Mouse (Mus musculus) heart, postnatal 25 days (tissue): ENCODE data around the gene Snx22. TPM values are rescaled to one million over a fixed set of nuclear protein-coding genes. Genes with fewer than 3 reads are reported as not detected.
A peak's percentile ranks its signal among the peaks of the same experiment; 100 is the strongest.

Experiments
- DNase-seq: peaks from one replicate; pipeline ENCODE4 v3.0.0; 2022; ENCODE audit warnings: low spot score
- intact Hi-C: fragments of 180-260 bp; cut with DNase I; formaldehyde crosslinking; loops from one replicate; pipeline ENCODE4 v1.15.1; 2025
- total RNA-seq, 2 experiments: library from RNA; stranded (reverse); gene quantifications; 2 replicates each; pipeline ENCODE4 v1.2.3; 2021

Gene Snx22
- total RNA-seq: under 1 TPM; 0.59 to 0.83 TPM

DNA sequence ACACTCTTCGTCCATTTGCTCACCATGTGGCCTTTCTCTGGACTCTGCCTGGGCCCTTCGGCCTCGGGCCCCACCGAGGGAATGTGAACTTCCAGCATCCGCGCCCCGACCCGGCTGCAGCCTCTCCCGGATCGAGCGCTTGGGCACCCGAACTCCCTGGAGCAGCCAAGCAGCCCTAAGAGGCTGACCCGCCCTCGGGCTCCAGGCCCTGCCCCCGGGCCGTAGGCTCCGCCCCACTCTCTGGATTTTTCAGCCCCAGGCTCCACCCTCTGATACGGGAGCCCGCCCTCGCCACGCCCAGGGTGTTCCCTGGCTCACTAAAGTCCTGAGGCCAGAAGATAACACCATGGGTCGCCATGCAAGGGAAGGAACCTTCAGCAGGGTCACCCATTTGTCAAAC, at the start of gene Snx22:
Snx22 (minus strand) TSS at position 137 of the 400 bp plus-strand sequence.
- peak; percentile 62 for DNase-seq
- intact Hi-C loops: no loop called here

DNA sequence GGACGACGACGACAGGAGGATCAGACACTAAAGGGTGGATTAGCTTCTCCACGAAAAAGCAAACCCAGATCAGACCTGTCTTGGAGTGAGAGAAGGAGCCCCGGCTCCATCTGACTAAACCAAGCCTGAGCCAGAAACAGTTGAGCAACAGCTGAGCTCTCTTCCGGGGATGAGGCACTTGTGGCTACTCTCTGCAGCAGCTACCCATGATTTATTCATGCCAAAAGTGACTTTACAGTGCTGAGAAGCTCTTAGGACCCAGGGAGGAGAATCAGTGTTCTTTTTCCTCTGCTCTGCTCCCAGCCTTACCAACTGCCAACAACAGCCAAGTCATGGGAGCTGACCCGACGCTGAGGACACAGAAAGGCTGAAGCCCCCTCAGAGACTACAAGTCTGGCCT, 47.4 kb upstream of the Snx22 start:
- intact Hi-C loops: no loop called here
- peak; percentile 28 for DNase-seq

- DNase-seq: no peak
Observed at GRCm38 (mm10) chr9:66114341-66114740, 44.8 kb upstream of the Snx22 start.

GRCm38 (mm10) chr9:66110611-66111379, 41.3 kb upstream of the Snx22 start:
- intact Hi-C loops: no loop called here
- no peak for DNase-seq

More at GRCm38 (mm10) chr9:66114341-66114740, 44.8 kb upstream of the Snx22 start:
- intact Hi-C loops: no loop called here

DNA sequence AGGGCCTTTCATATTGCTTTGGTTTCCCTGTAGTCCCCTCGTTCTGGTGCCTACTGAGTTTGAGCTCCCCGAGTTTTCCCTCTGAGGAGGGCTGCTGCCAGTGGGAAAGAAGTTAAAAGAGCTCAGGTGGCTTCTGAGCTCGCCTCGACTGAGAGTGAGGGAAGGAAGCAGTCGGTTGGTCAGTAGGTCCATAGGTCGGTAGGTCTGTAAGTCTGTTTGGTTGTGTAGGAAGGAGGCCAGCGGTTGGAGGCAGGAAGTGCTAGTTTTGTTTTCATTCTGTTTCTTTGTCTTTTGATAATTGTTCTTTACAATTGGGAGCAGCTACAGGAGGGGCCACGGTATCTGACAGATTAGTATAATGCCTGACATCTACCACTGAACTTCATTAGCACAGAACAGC, 40.6 kb upstream of the Snx22 start:
- intact Hi-C loops: no loop called here

GRCm38 (mm10) chr9:66109574-66109973, 40.1 kb upstream of the Snx22 start:
- intact Hi-C loops: no loop called here
- DNase-seq: no peak

More for the DNA sequence above, 40.6 kb upstream of the Snx22 start:
- DNase-seq: no peak

DNA sequence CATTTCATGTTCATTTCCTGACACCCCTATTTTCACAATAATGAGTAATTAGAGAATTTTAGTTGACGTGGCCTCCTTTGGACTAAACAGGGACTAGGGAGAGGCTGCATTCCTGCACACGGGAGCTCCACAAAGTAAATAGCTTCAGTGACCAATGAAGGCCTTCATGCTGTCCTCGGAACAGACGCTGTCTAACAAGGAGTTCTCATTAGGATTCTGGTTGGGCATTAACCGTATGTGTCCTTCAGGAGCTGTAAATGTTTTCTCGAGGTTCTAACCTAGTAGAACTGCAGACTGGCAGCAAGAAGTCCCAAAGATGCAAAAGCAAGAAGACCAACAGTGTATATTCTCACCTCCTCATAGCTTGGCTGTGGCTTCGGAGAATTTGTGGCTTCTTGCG, 35.6 kb upstream of the Snx22 start:
- intact Hi-C loops: no loop called here
- DNase-seq: no peak

DNA sequence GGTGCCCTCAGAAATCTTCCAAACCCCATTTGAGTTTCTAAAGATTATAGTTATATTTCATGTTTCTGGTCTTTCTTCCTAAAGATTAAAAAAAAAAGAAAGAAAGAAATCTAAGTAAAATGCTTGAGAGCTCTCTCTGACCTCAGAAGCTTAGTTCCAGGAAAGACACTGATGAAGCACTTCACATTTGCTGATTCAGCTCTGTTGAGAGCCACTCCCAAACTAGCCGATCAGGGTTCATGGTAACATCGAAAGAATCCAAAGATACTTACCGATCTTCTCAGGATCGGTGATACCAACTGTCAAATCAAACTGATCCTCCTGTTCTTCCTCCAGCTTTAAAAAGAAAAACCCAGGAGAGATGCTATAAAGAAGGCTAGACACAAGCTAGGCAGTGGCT, 35.1 kb upstream of the Snx22 start:
- no peak for DNase-seq
- intact Hi-C loops: no loop called here

GRCm38 (mm10) chr9:66102668-66103067, 33.1 kb upstream of the Snx22 start:
- intact Hi-C loops: no loop called here
- DNase-seq: no peak

GRCm38 (mm10) chr9:66101577-66101976, 32.1 kb upstream of the Snx22 start:
- intact Hi-C loops: no loop called here
- no peak for DNase-seq

- intact Hi-C loops: no loop called here
- no peak for DNase-seq
Observed at GRCm38 (mm10) chr9:66092664-66093063, 23.1 kb upstream of the Snx22 start.

DNA sequence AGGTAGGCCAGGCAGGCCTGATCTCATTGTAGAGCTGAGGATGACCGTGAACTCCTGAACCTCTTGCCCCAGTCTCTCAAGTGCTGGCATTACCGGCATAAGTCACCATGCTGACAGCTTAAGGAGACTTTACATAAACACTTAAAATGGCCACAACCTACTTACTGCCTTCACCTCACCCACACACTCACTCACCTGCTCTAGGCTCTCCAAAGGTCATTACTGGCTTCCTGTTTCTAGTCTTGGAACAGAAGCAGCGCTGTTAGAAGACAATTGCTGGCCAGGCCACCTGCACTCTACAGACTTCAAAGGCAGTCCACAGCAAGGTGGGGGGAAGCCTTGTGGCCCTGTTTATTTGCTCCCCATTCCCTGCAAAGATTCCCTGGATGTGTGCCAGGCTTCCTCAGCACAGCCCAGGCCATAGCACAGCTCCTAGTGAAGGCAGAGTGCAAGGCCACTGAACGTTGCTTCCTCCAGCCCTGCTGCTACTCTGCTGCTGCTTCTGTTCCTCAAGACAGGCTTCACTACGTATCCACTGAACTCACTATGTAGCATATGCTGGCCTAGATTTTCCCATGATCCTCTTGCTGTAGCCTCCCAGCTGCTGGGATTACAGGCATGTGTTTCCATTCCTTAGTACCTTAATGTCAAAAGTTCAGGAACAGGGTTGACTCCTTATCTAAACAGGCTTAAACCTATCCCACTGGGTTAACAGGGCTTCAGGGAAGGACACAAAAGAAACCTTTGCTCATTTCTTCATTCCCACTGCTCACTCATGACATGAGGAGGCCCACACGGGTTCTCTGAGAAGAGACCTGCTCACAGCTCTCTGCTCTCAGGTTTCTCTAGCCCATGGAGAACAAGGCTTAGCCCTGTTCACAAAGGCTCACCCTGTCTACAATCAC, 22.1 kb upstream of the Snx22 start:
- no peak for DNase-seq
- intact Hi-C loops: no loop called here

GRCm38 (mm10) chr9:66090593-66091244, 21.2 kb upstream of the Snx22 start:
- intact Hi-C loops: no loop called here
- no peak for DNase-seq

DNA sequence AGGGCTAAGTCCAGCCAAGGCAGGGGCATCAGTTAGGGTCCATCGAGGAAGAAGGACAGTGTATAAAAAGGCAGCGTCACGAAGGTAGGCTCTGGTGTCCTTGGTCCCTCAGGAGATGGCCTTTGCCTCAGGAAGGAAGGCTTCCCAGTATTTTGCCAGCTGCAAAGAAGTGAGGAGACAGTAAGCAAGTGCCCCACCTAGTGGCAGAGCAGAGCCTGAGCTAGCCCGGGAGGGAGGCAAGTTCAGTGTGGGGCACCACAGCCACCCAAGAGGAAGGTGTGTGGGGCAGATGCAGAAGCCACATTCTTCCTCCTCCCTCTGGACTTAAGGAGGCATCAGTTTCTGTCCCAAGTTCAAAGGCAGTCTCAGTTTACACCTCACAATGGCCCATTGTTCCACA, 18.9 kb upstream of the Snx22 start:
- intact Hi-C loops: loop anchor here (5.0 to 10.0 kb wide), 3 partner anchors 36 to 484 kb away; no protein-coding TSS in a partner anchor

GRCm38 (mm10) chr9:66087062-66087461, 17.5 kb upstream of the Snx22 start:
- intact Hi-C loops: loop anchor here (5.0 to 10.0 kb wide), 3 partner anchors 35 to 482 kb away; no protein-coding TSS in a partner anchor

More for the DNA sequence above, 18.9 kb upstream of the Snx22 start:
- no peak for DNase-seq

GRCm38 (mm10) chr9:66084171-66084570, 14.7 kb upstream of the Snx22 start:
- intact Hi-C loops: loop anchor here (10.0 kb wide), 1 partner anchor 479 kb away; no protein-coding TSS in a partner anchor

More at GRCm38 (mm10) chr9:66087062-66087461, 17.5 kb upstream of the Snx22 start:
- DNase-seq: no peak

GRCm38 (mm10) chr9:66081999-66082398, 12.5 kb upstream of the Snx22 start:
- intact Hi-C loops: loop anchor here (10.0 kb wide), 1 partner anchor 477 kb away; no protein-coding TSS in a partner anchor
- DNase-seq: no peak

More at GRCm38 (mm10) chr9:66084171-66084570, 14.7 kb upstream of the Snx22 start:
- DNase-seq: no peak

DNA sequence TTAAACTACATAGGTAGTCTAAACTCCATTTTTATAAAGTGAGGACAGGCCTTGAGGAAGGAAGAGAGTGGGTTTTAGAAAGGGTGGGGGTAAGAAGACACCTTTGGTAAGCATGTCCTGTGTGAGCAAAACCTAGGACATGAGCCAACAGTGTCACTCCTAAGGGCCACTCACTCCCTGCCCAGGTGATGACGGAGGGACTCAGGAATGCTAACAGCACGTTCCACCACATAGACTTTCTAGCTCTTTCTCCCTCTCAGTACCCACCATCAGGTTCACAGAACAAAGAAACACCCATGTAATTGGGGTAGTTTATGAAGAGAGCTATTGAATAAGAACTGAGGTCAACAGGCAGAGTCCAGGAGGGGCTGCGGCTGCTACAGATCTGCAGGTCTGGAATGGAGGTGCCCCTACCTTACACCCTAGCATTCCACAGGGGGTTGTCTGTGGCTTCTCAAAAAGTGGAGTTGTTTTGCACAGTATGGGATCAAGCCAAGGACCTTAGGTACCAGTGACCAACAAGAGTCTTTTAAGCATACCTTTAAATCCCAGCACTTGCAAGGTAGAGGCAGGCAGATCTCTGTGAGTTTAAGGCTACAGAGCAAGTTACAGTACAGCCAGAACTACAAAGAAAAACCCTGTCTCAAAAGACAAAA, 11.4 kb upstream of the Snx22 start:
- DNase-seq: no peak
- intact Hi-C loops: loop anchor here (10.0 kb wide), 1 partner anchor 476 kb away; no protein-coding TSS in a partner anchor

DNA sequence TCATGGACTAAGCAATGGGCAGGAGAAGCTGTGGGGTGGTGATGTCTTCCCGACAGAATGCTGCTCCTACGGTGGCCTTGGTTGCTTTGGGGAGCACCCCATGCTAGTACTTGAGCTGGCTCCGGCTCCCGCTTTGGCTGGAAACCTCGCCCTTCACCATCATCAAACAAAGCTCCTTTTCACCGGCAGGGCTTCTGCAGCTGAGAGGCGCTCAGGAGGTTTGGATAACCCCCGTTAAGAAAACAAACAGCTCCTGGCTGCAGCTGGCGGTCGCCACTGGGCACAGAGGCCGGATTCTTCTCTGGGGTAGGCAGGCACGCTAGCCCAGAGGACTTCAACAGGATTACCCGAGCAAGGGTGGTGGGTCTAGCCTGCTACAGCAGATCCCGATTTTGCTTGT, 9.0 kb upstream of the Snx22 start:
- no peak for DNase-seq
- intact Hi-C loops: no loop called here
